Mouse (Mus musculus) embryonic facial prominence, embryonic 15.5 days (tissue): Measurements from ENCODE around the gene Sec14l3. TPM values are rescaled to one million over a fixed set of nuclear protein-coding genes. Genes with fewer than 3 reads are reported as not detected.

ENCODE experiments used
- ATAC-seq: fragments of 200-750 bp; cut with Nextera tagmentation; 2 replicates; pipeline ENCODE4 v1.8.0; 2017; ENCODE audit warnings: low read depth, moderate TSS enrichment; ENCODE audit not compliant: insufficient number of reproducible peaks, low FRiP score, low TSS enrichment
- H3K27ac ChIP-seq: fragments of 300-500 bp; sonication (generic); replicated peaks from 2 replicates; pipeline ENCODE4 v1.5.1; 2015; ENCODE audit warnings: mild to moderate bottlenecking, inconsistent platforms
- H3K27me3 ChIP-seq: fragments of 300-500 bp; sonication (generic); 2 replicates; pipeline ENCODE4 v1.6.1; 2015; ENCODE audit warnings: inconsistent platforms
- H3K36me3 ChIP-seq: fragments of 300-500 bp; sonication (generic); 2 replicates; pipeline ENCODE4 v1.6.1; 2015; ENCODE audit warnings: mild to moderate bottlenecking, inconsistent platforms
- H3K4me1 ChIP-seq: fragments of 300-500 bp; sonication (generic); 2 replicates; pipeline ENCODE4 v1.6.1; 2015; ENCODE audit warnings: inconsistent platforms
- H3K4me2 ChIP-seq: fragments of 300-500 bp; sonication (generic); replicated peaks from 2 replicates; pipeline ENCODE4 v1.6.1; 2015; ENCODE audit warnings: mild to moderate bottlenecking, inconsistent platforms
- H3K4me3 ChIP-seq: fragments of 300-500 bp; sonication (generic); replicated peaks from 2 replicates; pipeline ENCODE4 v1.5.1; 2015; ENCODE audit warnings: mild to moderate bottlenecking, inconsistent platforms
- H3K9ac ChIP-seq: fragments of 300-500 bp; sonication (generic); 2 replicates; pipeline ENCODE4 v1.6.1; 2015; ENCODE audit warnings: inconsistent platforms
- H3K9me3 ChIP-seq: fragments of 300-500 bp; sonication (generic); replicated peaks from 2 replicates; pipeline ENCODE4 v1.6.1; 2016; ENCODE audit warnings: inconsistent platforms
- WGBS: fragments of 180-500 bp; shearing (Covaris S2); methylation state at CpG from one replicate; pipeline ENCODE4 v1.1.7; 2015; 5-methylcytosine and 5-hydroxymethylcytosine counted together
- polyA plus RNA-seq: library from polyadenylated mRNA; unstranded; fragments of >200 nt; fragmentation: Nextera tagmentation; extraction: Ambion mirVana; gene quantifications from 2 replicates; pipeline ENCODE4 v1.2.1, GENCODE M21; 2015

Sec14l3 gene
- polyA plus RNA-seq, 1 experiment from 2014 or later = 16.1 TPM

GRCm38 (mm10) chr11:4035116-4035892, 29.3 kb upstream of the Sec14l3 start:
- H3K27me3 ChIP-seq = peaks cover 3% of the 10 kb centered on the region; the same call in 1 of the 2 replicates
- no peaks in the 10 kb centered on the region for H3K9me3 ChIP-seq
- ATAC-seq = no peak
- H3K4me2 ChIP-seq = no peak overlapping the region
- H3K36me3 ChIP-seq = no peaks in the 10 kb centered on the region
- H3K4me1 ChIP-seq = no peaks in the 10 kb centered on the region
- 71% methylated on average over 18 of the region's 18 CpGs for WGBS
- H3K4me3 ChIP-seq = no peak overlapping the region
- no peak overlapping the region for H3K9ac ChIP-seq
- no peak overlapping the region for H3K27ac ChIP-seq

GRCm38 (mm10) chr11:4035916-4036315, 28.7 kb upstream of the Sec14l3 start:
- no peak overlapping the region for H3K9ac ChIP-seq
- no peaks in the 10 kb centered on the region for H3K9me3 ChIP-seq
- no peak overlapping the region for H3K27ac ChIP-seq
- H3K4me2 ChIP-seq = no peak overlapping the region
- H3K4me1 ChIP-seq = no peaks in the 10 kb centered on the region
- no peak for ATAC-seq
- H3K36me3 ChIP-seq = no peaks in the 10 kb centered on the region
- H3K27me3 ChIP-seq = peaks cover 3% of the 10 kb centered on the region; the same call in 1 of the 2 replicates
- no peak overlapping the region for H3K4me3 ChIP-seq
- 81% methylated on average over 6 of the region's 6 CpGs for whole genome bisulfite sequencing

GRCm38 (mm10) chr11:4036365-4037084, 28.1 kb upstream of the Sec14l3 start:
- 49% methylated on average over 9 of the region's 9 CpGs for WGBS
- ATAC-seq = no peak

GRCm38 (mm10) chr11:4039951-4040350, 24.7 kb upstream of the Sec14l3 start:
- Histone ChIP-seq H3K4me2 (no peak overlapping the region), H3K27me3 (no peaks in the 10 kb centered on the region), H3K9ac (no peak overlapping the region), H3K27ac (no peak overlapping the region), H3K36me3 (no peaks in the 10 kb centered on the region), H3K4me1 (no peaks in the 10 kb centered on the region), H3K4me3 (no peak overlapping the region), H3K9me3 (no peaks in the 10 kb centered on the region)
- 93% methylated on average over 4 of the region's 4 CpGs for WGBS
- no peak for ATAC-seq

More at GRCm38 (mm10) chr11:4036365-4037084, 28.1 kb upstream of the Sec14l3 start:
- no peaks in the 10 kb centered on the region for H3K9me3 ChIP-seq
- no peak overlapping the region for H3K9ac ChIP-seq
- peaks cover 3% of the 10 kb centered on the region; the same call in 1 of the 2 replicates for H3K27me3 ChIP-seq
- H3K27ac ChIP-seq = no peak overlapping the region
- H3K4me2 ChIP-seq = no peak overlapping the region
- H3K4me1 ChIP-seq = no peaks in the 10 kb centered on the region
- no peak overlapping the region for H3K4me3 ChIP-seq
- H3K36me3 ChIP-seq = no peaks in the 10 kb centered on the region

GRCm38 (mm10) chr11:4041123-4041625, 23.5 kb upstream of the Sec14l3 start:
- Histone ChIP-seq H3K36me3 (no peaks in the 10 kb centered on the region), H3K9ac (no peak overlapping the region), H3K27ac (no peak overlapping the region), H3K4me3 (no peak overlapping the region), H3K27me3 (no peaks in the 10 kb centered on the region), H3K9me3 (no peaks in the 10 kb centered on the region), H3K4me2 (no peak overlapping the region), H3K4me1 (no peaks in the 10 kb centered on the region)
- WGBS = 76% methylated on average over 6 of the region's 6 CpGs
- ATAC-seq = no peak

GRCm38 (mm10) chr11:4043081-4043480, 21.6 kb upstream of the Sec14l3 start:
- no peak overlapping the region for H3K9ac ChIP-seq
- no peak overlapping the region for H3K4me3 ChIP-seq
- H3K27ac ChIP-seq = no peak overlapping the region
- 88% methylated on average over 7 of the region's 7 CpGs for WGBS
- H3K36me3 ChIP-seq = no peaks in the 10 kb centered on the region
- H3K27me3 ChIP-seq = no peaks in the 10 kb centered on the region
- H3K4me2 ChIP-seq = no peak overlapping the region
- no peaks in the 10 kb centered on the region for H3K9me3 ChIP-seq
- no peak for ATAC-seq
- no peaks in the 10 kb centered on the region for H3K4me1 ChIP-seq

GRCm38 (mm10) chr11:4046526-4046925, 18.1 kb upstream of the Sec14l3 start:
- Histone ChIP-seq H3K9me3 (no peaks in the 10 kb centered on the region), H3K27ac (no peak overlapping the region), H3K36me3 (no peaks in the 10 kb centered on the region), H3K27me3 (no peaks in the 10 kb centered on the region), H3K4me2 (no peak overlapping the region), H3K4me3 (no peak overlapping the region), H3K4me1 (no peaks in the 10 kb centered on the region), H3K9ac (no peak overlapping the region)
- 69% methylated on average over 5 of the region's 5 CpGs for WGBS
- ATAC-seq = no peak

- no peaks in the 10 kb centered on the region for H3K36me3 ChIP-seq
- no peaks in the 10 kb centered on the region for H3K27me3 ChIP-seq
- no peaks in the 10 kb centered on the region for H3K4me1 ChIP-seq
- no peak overlapping the region for H3K9ac ChIP-seq
- no peak overlapping the region for H3K4me3 ChIP-seq
- 83% methylated on average over 2 of the region's 2 CpGs for WGBS
- ATAC-seq = no peak
- no peak overlapping the region for H3K4me2 ChIP-seq
- no peak overlapping the region for H3K27ac ChIP-seq
- no peaks in the 10 kb centered on the region for H3K9me3 ChIP-seq
Measured at GRCm38 (mm10) chr11:4047766-4048165, 16.9 kb upstream of the Sec14l3 start.

- ATAC-seq = no peak
- H3K9ac ChIP-seq = no peak overlapping the region
- no peaks in the 10 kb centered on the region for H3K9me3 ChIP-seq
- no peak overlapping the region for H3K27ac ChIP-seq
- no peak overlapping the region for H3K4me2 ChIP-seq
- 77% methylated on average over 6 of the region's 6 CpGs for WGBS
- H3K36me3 ChIP-seq = no peaks in the 10 kb centered on the region
- H3K4me3 ChIP-seq = no peak overlapping the region
- H3K4me1 ChIP-seq = no peaks in the 10 kb centered on the region
- H3K27me3 ChIP-seq = no peaks in the 10 kb centered on the region
Measured at GRCm38 (mm10) chr11:4048438-4048837, 16.2 kb upstream of the Sec14l3 start.

- ATAC-seq = no peak
- H3K4me3 ChIP-seq = no peak overlapping the region
- no peak overlapping the region for H3K4me2 ChIP-seq
- 19% methylated on average over 5 of the region's 5 CpGs for WGBS
- no peaks in the 10 kb centered on the region for H3K9me3 ChIP-seq
- no peaks in the 10 kb centered on the region for H3K36me3 ChIP-seq
- H3K27ac ChIP-seq = no peak overlapping the region
- no peak overlapping the region for H3K9ac ChIP-seq
- H3K27me3 ChIP-seq = no peaks in the 10 kb centered on the region
- H3K4me1 ChIP-seq = no peaks in the 10 kb centered on the region
Measured at GRCm38 (mm10) chr11:4053586-4053985, 11.1 kb upstream of the Sec14l3 start.

GRCm38 (mm10) chr11:4060866-4061575, 3.6 kb upstream of the Sec14l3 start:
- 70% methylated on average over 5 of the region's 5 CpGs for WGBS
- no peak overlapping the region for H3K27ac ChIP-seq
- H3K4me2 ChIP-seq = no peak overlapping the region
- H3K4me1 ChIP-seq = no peaks in the 10 kb centered on the region
- H3K4me3 ChIP-seq = no peak overlapping the region
- ATAC-seq = no peak
- no peak overlapping the region for H3K9ac ChIP-seq
- no peaks in the 10 kb centered on the region for H3K27me3 ChIP-seq
- no peaks in the 10 kb centered on the region for H3K9me3 ChIP-seq
- H3K36me3 ChIP-seq = no peaks in the 10 kb centered on the region
